Mouse (Mus musculus): ENCODE measurements around the gene Disp1. TPM values are rescaled to one million over a fixed set of nuclear protein-coding genes. Genes with fewer than 3 reads are reported as not detected.

The Disp1 gene
- polyA plus RNA-seq, 1 experiment, result 5.2 TPM

GRCm38 (mm10) chr1:183040847-183041382 lies 180.4 kb downstream of the Disp1 start:
- no peak for DNase-seq (ENCODE audit: low spot score)

GRCm38 (mm10) chr1:183039881-183040708 lies 181.2 kb downstream of the Disp1 start:
- DNase-seq (ENCODE audit: low spot score), result no peak

- no peak for DNase-seq (ENCODE audit: low spot score)
Measured at GRCm38 (mm10) chr1:183039404-183039803, 181.9 kb downstream of the Disp1 start.

Other genes starting within 250 kb of the Disp1 start
- gene Aida, start 75.1 kb upstream of the Disp1 start, polyA plus RNA-seq (2012; rRNA removed), result 67.5 and 70.7 TPM in 2 replicates
- gene Brox, start 75.7 kb upstream of the Disp1 start, polyA plus RNA-seq (2012; rRNA removed), result 36.6 and 40.9 TPM in 2 replicates
- gene Mia3, start 148.0 kb upstream of the Disp1 start, polyA plus RNA-seq (2012; rRNA removed), result 98.3 and 111 TPM in 2 replicates
- 32.8 and 43.1 TPM in 2 replicates for gene Taf1a, start 167.5 kb upstream of the Disp1 start, polyA plus RNA-seq (2012; rRNA removed)
- gene Hhipl2, start 196.7 kb upstream of the Disp1 start, polyA plus RNA-seq (2012; rRNA removed), result 0.27 and 0.34 TPM in 2 replicates

Data from urinary bladder, adult 2 months (tissue).